Mouse (Mus musculus) adrenal gland, postnatal 10 days (tissue): ENCODE measurements around the gene Myo16. TPM values are rescaled to one million over a fixed set of nuclear protein-coding genes. Genes with fewer than 3 reads are reported as not detected.
A peak's percentile ranks its signal among the peaks of the same experiment; 100 is the strongest.

ENCODE experiments used
- DNase-seq: peaks from one replicate; pipeline ENCODE4 v3.0.0; 2021; ENCODE audit warnings: mixed read lengths
- total RNA-seq, 2 experiments: library from RNA; stranded (reverse); gene quantifications; 2 replicates each; pipeline ENCODE4 v1.2.3; 2021

Gene Myo16
- total RNA-seq, 2 experiments from 2014 or later, result 0.18 to 0.91 TPM

DNA sequence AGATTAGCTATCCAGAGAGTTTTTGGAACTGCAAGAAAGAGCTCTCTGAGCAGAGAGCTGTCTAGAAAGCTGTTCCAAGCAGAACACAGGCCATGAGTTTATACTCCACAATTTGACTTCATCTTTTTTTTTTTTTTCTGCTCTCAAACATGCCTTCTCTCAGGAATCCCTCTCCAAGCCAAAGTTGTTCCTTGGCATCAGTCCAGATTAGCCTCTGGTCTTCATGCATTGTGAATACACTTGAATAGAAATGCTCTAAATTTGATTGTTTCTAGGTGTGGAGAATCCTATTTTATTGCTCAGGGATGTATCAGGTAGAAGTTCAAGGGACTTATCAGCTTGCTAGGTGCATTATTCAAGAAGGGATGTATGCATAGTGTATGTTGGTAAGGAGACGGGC is 151.0 kb downstream of the Myo16 start:
- DNase-seq, result no peak

DNA sequence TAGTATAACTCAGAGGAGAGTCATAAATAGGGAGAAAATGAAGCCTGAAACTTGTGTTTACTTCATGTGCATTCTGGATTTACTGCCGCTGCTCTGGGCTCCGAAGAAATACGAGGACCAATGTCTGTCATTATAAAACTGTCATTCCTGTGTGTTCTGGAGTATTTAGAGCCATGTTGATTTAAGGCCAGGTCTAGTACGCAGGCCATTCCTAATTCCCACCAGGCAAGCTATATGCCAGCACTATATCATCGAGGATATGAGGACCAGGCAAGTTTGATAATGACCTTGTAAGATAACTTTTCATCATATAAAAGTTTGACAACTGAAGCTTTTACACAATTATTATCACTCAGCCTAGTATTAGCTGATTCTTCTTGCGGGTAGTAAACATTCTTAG is 153.6 kb downstream of the Myo16 start:
- DNase-seq, result no peak

DNA sequence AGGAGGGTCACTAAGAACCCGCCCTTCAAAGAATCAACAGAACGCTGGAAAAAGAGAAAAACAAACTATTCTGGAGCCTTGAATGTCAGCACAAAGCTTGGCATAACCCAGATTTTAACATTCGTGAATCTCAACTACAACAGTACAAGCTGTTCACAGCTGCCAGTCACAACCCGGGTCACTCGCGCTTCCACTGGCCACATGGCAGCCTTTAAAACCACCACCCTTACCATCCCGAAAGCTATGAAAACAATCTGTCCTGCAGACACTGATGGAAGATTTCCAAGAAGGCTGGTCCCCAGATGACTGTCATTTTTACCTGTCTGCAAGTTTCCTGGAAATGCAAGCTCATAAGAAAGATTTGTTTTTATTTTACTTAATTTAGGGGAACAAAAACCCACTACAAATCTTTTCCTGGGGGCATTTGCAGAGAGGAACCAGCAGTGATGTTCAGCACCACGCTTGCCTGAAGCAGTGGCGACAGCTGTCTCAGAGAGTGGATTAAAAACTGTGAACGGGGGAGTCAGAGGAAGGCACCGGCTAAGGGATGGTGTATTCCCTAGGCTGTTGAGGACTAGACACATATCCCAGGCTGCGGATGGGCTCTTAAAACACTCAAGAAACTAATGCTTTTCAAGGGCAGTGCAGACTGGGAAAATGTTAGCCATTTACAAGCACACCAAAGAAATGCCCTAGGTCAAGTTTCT is 154.2 kb downstream of the Myo16 start:
- DNase-seq, result no peak

DNA sequence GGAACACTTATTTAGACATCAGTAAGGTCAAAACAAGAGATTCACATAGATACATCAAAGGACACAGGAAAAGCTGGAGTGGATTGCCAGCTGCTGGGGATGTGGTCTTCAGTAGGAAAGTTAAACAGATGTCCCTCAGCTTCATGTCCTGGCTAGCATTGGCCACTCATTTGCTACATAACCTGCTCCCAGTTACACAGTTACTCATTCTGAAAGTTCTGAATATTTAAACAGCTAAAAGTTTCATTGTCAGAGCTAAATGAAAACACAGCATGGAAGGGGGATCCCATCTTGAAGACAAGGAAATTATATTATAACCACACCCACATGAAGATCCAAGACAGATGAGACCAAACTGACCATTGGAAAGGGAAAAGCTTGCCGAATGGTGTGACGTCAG is 156.8 kb downstream of the Myo16 start:
- DNase-seq, result no peak

DNA sequence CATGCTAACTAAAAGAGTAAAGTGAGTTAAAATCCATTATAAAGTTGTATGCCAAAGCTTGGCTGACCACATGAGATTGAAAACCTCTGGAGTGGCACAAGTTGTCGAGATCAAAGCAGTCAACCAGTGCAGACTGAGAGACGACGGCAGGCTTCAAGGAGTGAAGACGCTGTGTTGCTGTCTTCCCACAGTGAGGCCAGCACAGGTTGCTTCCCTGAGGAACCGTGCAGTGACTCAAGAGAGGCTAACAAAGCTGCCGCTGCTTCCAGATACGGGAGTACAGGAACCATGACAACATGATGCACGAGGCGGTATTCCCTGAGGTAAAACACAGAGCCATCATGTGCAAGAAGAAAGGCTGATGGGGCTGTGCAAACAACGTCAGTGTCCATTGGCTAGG is 158.6 kb downstream of the Myo16 start:
- no peak for DNase-seq

DNA sequence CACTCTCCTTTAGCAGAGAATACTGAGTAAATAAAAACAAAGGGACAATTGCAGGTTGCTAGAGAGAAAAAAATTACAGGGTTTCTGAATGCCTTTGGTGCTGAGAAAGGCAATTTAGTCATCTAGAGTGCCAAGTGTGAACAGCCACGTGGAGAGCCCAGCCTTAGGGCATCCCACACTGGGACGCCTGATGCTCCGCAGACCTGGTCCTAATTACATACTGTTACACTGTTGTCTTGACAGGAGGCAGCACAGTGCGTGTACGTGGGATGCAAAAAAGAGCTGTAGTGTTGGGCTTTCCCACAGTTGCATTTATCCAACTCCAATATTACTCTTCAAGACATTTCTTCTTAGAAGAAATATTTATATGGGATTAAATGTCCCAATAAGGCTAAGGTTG is 162.5 kb downstream of the Myo16 start:
- DNase-seq, result no peak

DNA sequence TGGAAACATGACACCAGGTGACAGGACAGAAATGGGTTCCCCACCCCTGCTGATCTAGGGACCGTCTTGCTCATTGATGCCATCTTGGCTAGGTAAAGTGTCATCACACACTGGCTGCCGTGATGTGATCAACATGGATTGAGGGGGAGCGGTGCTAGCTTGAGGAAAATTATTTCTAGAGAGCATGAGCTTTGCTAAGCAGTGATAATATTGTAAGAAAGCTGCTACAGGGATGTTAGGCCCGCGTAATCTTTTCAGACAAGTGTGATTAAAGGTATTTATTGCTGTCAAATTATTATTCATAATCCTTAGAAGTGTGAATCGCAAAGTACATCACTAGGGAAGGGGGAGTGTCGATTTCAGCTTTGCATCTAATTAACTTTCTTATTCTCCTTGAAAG is 164.4 kb downstream of the Myo16 start:
- no peak for DNase-seq

DNA sequence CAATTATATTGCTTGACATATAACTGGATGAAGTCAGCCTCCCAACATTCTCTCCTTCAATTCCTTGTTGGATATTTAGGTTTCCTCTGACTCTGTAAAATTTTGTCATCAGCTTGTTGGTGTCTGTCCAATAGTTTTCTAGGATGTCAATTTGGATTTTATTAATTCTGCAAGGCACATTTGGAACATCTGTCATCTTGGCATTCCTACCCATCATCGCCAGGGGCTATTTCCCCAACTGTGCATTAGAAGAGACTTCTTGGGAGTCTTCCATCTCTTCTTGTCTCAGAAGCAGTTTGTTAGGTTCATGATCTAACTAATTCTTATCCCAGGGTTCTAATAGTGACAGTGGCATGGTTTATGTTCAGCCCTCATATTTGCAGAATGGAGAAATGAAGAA is 196.7 kb downstream of the Myo16 start:
- DNase-seq, result no peak

DNA sequence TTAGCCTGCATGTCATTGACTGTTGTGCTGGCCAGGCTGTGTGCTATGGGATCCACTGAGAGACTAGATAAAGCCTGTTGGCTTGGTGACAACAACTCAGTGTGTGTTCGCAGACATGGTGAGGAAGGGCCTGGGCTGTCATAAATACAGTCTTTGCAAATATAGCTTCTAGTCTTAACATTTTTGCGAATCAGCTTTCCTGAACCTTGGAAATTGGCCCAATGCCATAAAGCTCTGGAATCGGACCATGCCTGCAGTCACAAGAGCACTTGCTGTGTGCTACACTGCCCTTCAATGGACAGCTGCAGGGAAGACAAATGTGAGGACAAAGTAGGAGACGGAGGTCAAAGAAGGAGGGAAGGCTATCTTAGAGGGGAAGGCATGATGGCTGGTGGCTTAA is 205.0 kb downstream of the Myo16 start:
- no peak for DNase-seq

DNA sequence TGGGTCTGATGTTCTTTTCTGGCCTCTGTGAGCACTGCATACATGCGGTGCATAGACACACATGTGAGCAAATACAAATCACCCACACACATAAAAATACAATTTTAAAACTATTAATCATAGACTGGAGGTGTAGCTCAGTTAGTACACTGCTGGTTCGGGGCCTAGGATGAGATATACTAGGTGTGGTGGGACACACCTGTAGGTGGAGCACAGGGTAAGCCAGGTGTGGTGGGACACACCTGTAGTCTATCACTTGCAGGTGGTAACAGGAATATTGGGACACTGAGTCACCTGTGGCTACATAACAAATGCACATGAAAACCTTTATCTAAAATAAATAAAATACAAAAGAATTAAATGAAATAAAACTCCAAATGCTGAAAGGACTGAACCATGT is 209.2 kb downstream of the Myo16 start:
- DNase-seq, result no peak

DNA sequence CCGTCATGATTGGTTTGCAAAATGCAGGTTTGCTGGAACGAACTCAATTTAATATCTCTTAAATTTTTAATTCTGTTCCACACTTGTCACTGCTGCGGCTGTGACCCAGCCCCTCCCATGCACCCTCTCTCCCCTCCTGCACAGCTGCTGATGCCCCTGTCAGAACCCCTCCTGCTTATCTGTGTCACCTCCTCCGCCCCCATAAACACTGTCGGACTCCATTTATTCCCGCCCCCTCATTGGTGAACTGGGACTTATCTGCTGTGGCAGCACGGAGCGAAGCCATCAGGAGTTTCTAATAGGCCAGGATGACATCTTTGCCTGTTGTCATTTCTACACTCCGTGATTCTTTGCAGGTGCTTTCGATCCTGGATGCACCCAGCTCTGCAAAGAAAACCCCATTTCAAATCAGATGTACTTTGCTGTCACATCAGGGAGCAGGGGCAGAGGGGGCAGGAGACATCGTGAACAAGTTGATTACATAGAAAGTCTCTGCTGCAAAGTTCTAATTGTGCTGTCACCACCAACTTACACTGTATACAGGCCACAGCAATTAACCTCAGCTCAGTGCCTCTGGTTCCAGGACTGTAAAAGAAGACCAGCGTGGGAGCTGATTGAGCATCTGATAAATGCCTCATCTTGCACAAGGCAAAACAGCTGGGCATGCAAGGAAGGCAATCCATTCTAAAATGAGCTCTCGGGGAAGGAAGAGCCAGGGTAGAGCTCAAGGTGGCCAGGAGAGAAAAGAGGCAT is 210.1 kb downstream of the Myo16 start:
- DNase-seq, result no peak

DNA sequence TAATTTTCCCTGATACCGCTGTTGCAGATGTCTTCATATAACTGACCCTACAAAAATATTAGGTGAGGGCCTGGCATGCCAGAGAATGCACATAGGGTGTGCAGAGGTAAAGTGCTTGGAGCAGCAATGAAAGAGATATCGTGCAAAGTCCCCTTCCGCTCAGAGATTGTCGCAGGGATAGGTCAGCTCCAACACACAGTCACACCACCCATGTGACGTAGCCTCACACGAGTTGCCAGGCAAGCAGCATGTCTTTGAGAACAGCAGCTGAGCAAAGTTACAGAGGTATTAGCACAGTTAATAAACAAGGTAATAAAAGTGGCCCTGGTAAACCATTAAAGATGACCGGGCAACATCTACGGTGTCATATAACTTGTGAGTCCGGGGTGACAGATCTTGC is 212.4 kb downstream of the Myo16 start:
- DNase-seq, result no peak

DNA sequence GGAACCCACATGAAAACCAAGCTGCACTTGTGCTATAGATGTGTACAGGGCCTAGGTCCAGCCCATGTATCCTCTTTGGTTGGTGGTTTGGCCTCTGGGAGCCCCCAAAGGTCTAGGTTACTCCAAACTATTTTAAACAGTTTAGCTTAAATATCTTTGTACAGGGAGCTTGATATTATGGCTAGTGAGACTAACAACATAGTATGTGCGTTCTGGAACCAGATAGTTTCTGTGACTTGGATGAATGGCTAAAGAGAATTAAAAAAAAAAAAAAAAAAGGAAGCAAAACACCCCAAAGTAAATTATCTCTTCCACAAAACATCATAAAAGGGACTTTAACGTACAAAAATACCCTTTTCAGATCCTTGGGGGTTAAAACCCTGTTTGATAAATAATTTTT is 218.9 kb downstream of the Myo16 start:
- DNase-seq, result no peak

DNA sequence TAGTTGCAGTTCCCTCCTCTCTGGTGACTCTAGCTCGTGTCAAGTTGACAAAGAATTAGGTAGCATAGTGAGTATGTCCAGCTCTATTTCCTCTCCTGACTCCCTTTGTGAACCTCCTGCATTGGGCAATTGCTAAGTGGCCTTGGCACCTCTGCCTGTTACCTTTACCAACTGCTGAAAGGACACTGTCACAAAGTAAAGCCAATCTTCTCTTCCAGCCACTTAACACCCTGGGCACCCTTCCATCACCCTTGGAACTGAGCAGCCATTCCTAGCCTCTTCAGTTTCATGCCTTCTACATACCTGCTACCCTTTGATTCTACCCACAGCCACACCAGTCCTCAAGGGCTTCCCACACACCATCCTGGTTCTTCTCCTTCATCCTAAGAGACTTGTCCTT is 233.4 kb downstream of the Myo16 start:
- DNase-seq, result no peak

DNA sequence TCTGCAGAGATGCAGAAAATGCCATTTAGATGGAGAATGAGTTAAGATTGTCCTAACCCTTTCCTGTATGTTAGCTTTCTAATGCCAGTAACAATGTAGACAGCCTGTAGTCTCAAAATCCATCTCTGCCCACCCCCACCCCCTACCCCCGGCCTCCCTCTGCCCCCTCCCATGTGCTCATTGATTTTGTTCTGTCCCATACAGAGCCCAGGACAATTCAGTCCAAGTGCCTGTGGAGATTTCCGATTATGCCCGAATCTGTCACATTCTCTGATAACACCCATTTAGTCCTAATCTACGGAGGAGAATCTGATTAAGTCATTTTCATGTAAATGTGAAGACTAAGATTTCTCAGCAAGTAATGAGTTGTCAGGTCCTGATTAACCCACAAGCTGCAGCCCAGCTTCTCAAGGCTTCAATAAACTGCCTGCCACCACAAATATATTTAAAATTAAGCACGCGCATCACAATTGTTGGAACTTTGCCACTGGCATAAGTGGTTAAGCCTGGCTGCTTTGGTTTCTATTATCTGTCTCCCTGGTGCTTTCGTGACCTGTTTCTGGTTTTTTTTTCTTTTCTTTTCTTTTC is 237.5 kb downstream of the Myo16 start:
- DNase-seq, result no peak

DNA sequence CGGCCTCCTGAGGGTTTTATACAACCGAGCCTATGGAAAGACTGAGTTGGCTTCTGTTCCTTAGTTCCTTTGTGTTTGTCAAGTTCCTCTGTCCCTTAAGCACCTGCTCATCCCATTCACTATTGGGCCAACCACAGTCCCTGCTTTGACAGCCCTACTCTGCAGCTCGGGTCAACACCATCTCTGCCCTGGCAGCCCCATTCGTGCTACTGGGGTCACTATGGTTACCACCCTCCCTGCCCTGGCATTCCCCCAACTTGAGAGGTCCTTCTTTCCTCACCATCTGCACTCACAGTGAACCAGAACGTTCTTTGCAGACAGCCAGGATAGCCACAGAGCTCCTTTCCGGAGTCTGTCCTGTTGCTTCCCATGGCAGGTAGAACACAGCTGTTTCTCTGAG is 238.2 kb downstream of the Myo16 start:
- no peak for DNase-seq

DNA sequence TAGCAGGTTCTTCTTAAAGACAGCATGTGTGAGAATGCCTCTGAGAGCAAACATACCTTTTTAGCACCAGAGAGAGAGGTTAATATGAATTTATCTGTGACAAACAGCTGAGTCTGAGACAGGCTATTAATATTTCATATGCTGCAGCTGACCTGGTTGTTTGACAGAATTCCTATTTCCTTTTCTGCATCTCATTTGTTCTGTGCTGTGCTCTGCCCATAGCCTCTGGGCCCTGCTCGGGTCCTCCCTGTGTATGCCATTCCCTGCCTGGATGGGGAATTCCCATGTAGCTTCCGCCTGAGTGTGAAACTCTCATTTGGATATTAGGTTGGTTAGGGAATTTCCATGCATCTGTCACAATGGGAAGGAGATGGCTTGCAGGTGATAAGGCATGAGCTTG is 240.8 kb downstream of the Myo16 start:
- DNase-seq, result no peak

DNA sequence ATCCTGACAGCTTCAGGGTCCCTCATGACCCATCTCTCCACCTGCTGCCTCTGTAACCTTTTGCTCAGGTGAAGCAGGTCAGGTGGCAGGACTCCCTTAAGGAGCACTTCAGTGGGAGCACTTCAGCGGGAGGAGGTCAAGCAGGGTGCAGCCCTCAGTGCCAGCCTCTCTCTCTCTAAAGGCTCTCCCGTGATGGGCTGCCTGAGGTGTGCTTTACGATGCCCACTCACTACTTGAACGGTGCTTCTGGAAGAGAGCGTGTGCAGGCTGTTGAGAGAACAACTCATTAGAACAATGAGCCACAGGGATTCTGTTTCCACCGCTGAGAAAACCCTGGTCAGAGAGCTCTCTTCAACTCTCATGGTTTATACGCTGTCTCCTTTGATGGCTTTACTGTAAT is 241.4 kb downstream of the Myo16 start:
- no peak for DNase-seq

DNA sequence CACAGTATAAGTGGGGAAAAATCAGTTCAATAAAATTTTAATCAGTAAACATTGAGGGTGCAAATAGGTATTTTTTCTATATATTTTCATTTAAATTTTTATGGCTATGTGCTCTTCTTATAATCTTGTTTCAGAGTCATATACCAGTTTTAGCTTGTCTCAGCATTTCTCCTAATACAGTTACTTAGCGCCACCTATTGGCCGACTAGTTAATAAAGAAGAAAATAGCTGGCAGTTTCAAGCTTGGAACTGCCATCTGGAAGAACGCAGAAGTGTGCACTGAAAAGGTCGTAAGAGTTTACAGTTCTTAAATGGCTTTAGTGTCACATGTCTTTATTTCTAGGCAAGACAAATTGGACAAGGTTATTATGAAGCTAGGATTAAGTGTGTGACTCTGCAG is 248.9 kb downstream of the Myo16 start:
- DNase-seq, result peak; percentile 54

DNA sequence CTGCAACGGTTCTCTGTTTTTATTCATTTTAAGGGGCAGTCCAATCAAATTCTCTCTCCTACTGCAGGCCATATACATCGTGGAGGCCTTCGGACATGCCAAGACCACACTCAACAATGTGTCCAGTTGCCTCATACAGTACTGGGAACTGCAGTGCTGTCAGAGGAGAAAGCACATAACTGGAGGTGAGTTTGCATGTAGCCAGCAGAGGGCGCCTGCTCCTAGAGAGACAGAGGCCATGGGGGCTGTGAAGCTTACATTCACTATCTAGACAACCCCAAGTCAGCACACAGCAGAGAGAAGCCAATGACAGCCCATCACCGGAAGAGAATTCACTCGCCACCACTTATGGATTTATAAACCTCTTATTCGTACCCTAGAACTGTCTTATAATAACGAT is 251.8 kb downstream of the Myo16 start:
- DNase-seq, result peak; percentile 58

DNA sequence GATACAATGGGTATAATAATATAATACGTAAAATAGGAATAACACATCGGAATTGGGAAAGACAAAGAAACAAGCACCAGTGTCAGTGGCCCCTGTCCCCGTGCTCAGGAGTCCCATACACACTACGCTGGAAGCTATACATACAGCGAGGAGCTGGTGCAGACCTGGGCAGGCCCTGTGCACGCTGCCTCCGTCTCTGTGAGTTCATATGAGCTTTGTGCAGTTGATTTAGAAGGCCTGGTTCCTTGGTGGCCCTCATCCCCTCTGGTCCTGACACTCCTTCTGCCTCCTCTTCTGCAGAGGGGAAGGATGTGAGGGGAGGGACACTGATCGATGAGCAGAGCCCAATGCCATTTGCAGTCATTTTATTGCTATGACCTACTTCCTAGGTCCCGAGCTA is 255.3 kb downstream of the Myo16 start:
- DNase-seq, result no peak

DNA sequence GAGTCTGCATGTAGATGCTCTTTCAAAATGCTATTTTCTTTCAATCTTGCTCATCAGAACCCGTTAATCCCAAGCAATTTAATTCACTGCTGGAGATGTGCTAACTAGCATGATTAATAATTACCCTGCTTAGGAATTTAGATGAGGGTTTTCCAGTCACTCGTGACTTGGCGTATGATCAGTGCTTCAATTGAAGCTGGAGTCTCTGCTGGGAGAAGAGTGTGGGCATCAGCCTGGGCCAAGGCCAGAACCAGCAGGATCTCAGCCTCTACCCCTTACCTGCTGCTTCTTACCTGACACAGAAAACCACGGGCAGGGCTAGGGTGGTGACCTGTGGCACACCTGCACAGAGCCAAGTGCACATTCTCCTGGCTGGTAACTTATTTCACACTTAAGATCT is 257.8 kb downstream of the Myo16 start:
- no peak for DNase-seq

DNA sequence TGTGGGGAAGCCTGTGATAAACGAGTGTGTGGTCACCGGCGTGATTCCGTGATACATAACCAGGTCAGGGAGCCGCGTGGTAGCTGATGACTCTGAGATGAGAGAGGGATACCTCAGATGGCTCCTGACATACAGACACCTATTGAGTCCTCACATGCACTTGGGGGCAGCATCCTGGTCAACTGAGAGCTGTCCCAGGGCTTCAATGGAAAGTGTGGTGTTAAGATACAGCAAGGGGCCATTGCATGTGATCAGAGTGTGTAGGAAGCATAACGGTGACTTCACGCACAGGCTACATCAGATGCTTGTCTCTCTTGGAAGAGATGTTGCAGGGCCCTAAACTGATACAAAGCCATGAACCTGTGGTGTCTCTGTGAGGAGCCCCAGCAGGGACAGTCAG is 260.2 kb downstream of the Myo16 start:
- DNase-seq, result no peak

DNA sequence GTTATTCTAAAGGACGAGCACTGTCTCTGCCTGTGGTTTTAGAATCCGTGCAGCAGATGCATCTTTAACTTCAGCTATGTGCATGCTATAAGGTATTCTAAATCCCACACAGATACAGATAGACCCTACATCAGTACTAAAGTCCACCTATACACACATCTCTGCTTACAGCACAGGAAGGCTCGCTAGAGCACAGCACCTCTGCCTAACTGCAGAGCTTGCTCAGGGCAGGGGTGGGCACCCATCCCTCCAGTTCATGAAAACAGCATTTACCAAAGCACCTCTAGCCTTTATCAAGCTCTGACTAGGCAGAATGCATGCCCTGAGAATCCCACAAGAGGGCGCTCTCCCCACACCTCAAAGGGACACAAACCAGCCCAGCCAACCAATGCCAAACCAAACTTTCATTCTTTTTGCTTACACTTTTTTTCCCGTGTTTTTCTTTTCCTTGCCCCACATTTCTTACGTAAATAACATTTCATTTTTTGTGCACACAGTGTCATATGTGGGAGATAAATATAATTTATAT is 261.0 kb downstream of the Myo16 start:
- DNase-seq, result peak; percentile 86
